Mouse (Mus musculus): ENCODE measurements around the gene Kirrel3.

Gene Kirrel3

GRCm38 (mm10) chr9:34689375-34689774, 203.7 kb downstream of the Kirrel3 start:
- 47% methylated on average over 3 of the region's 3 CpGs for WGBS

- 59% methylated on average over 5 of the region's 5 CpGs for WGBS
Measured at GRCm38 (mm10) chr9:34695646-34696045, 210.0 kb downstream of the Kirrel3 start.

GRCm38 (mm10) chr9:34703547-34704300, 218.0 kb downstream of the Kirrel3 start:
- 72% methylated on average over 12 of the region's 12 CpGs for WGBS

DNA sequence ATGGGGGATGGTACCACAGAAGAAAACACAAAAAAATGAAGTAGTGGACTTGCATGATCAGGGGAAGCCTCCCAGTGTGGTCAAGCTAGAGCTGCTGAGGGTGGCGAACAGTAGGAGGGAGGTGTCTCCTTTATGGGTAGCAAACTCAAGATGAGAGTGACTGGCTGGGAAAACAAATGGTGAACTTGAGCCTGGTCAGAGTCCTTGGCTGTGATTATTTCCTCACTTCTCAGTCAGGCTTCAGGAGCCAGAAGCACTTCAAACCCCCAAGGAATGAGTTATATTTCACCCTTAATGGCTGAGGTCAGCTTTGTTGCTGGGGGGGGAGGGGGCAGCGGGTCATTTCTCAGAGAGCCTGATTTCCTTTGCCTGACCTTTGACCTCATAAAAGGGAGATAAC, 218.7 kb downstream of the Kirrel3 start:
- WGBS = 70% methylated on average over 2 of the region's 2 CpGs

GRCm38 (mm10) chr9:34706350-34706873, 220.7 kb downstream of the Kirrel3 start:
- 55% methylated on average over 4 of the region's 4 CpGs for WGBS

DNA sequence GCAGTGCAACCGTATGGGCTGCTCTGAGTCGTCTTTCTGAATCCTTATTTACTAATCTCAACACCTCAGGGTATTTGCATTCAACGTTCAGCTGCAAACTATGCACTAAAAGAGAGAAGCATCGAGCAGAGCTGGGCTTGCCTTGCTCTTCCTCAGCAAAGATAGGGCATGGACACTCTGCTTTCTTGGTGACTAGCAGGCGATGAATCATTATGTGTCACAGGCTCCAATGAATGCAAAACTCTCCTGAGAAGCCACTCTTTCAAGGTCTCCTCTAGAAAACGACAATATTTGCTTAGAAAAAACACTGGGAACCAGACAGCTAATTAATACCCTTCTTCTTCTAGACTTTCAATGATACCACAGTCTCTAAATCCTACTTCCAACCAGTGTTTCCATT, 223.0 kb downstream of the Kirrel3 start:
- whole genome bisulfite sequencing = 58% methylated on average over 6 of the region's 6 CpGs

GRCm38 (mm10) chr9:34711996-34712395, 226.3 kb downstream of the Kirrel3 start:
- 16% methylated on average over 1 of the region's 1 CpGs for WGBS

GRCm38 (mm10) chr9:34712996-34713395, 227.3 kb downstream of the Kirrel3 start:
- 56% methylated on average over 4 of the region's 4 CpGs for WGBS

- WGBS = 49% methylated on average over 4 of the region's 4 CpGs
Measured at GRCm38 (mm10) chr9:34713462-34713926, 227.8 kb downstream of the Kirrel3 start.

DNA sequence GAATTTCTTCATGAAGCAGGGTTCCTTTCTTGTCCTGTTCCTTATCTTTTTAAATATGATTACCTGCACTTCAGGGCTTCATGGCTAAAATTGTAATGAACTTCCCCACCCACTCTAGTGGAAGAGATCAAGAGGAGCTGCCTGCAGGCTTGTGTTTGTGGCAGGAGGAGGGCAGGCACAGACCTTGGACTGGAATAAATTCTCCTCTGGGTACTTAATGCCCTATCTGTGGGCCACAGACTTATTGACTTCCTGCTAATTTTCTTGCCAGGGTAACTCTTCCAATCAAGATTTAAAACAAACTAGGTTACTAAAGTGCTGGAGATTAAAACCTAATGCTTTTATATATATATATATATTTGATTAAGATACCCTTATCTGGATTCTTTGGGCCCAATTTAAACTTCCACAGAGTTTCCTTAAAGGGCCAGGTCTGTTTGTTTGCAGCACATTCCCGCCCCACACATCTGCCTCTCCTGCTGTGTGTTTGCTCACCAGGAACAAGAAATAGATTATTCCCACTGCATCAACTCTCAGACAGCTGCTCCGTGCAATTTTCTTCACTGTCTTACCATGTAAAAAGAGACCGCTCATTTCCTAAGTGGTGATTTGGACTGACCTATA, 229.4 kb downstream of the Kirrel3 start:
- 55% methylated on average over 3 of the region's 3 CpGs for WGBS

DNA sequence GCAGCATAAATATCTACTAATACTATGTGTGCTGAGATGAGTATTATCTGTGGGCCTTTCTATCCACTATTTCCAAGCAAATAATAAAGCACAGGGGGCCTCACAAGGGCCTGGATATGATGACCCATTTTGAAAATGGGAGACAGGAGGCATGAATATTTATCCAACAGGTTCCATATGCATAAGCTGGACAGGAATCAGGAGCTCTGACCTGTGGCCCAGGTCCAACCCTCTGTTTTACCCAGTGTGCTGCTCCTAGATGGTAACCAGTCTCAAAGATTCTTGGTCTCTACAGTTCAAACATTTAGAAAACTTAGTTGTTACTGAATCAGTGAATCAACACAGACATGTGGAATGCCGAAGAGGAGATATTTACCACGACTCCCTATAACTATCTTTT, 230.8 kb downstream of the Kirrel3 start:
- 90% methylated on average over 2 of the region's 2 CpGs for WGBS

DNA sequence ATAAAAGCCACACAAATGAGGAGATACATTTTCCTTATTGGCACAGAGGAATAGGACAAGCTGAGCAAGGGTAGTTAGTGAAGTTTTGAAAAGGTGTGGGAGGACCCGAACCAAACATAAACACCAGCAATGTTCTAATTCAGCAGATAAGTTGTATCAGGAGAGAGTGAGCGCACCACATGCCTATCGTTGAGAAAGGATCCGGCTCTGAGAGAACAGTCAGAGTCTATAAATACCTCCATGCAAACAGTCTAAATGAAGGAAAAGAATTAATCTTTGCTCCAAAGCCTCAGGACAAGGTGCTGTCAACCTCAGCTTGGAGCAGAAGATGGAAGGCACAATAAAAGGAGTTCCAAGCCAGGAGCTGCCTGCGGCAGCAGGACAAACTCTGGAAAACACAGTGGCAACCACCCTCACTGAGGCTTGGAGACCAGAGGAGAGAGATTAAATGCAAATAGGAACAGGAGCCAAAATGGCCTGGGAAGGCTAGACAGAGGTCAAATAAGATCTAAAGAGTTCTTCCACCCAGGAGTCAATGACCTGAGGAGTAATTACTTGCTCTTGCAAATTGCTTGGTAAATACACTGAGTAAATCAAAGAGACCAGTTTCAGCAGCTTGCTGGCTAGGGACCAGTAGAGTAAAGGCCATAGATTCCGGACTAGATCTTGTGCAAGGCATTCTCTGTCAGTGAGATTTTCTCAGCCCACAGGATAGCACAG, 235.9 kb downstream of the Kirrel3 start:
- 56% methylated on average over 6 of the region's 6 CpGs for WGBS

- WGBS = 89% methylated on average over 5 of the region's 5 CpGs
Measured at GRCm38 (mm10) chr9:34722198-34722550, 236.5 kb downstream of the Kirrel3 start.

GRCm38 (mm10) chr9:34732507-34732906, 246.8 kb downstream of the Kirrel3 start:
- WGBS = 43% methylated on average over 6 of the region's 6 CpGs

DNA sequence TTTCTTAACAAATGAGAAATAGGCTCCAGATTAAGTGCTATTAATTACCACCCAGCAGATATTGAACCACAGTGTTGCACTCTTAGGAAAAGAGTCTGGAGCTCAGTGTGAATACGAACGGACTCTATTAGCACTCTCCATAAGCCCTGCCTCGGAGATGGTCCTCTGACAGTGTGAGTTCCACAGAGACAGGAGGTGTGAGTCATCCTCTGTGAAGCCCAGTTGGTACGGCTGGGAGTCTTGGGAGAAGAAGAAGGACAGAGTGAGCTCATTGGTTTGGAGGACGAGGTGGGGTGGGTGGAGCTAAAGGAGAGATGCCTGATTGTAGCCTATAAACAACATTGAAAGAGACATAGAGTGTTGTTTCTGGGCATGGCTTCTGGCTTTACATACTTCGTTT, 247.9 kb downstream of the Kirrel3 start:
- WGBS = 53% methylated on average over 6 of the region's 6 CpGs

- 91% methylated on average over 4 of the region's 4 CpGs for WGBS
Measured at GRCm38 (mm10) chr9:34734991-34735390, 249.3 kb downstream of the Kirrel3 start.

- WGBS = 65% methylated on average over 5 of the region's 5 CpGs
Measured at GRCm38 (mm10) chr9:34739431-34739830, 253.7 kb downstream of the Kirrel3 start.

DNA sequence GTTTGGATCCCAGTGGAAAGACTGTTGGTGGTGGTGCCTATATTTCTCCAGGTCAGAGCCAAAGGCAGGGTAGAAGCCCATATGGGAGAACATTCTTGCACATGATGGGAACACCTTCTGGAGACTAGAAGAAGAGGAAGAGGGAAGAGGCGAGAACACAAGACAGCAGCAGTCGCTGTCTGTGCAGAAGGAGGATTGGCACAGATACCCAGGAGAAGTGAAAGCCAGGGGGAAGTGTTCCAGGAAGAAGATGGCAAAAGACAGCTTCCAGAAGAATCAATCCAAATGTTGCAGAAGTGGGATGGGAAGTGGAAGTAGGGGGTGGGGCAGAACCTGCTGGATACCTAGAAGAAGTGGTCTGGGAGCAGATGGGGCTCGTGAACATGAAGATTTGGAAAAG, 255.1 kb downstream of the Kirrel3 start:
- WGBS = 72% methylated on average over 3 of the region's 3 CpGs

GRCm38 (mm10) chr9:34748003-34748402, 262.3 kb downstream of the Kirrel3 start:
- 43% methylated on average over 2 of the region's 2 CpGs for WGBS

DNA sequence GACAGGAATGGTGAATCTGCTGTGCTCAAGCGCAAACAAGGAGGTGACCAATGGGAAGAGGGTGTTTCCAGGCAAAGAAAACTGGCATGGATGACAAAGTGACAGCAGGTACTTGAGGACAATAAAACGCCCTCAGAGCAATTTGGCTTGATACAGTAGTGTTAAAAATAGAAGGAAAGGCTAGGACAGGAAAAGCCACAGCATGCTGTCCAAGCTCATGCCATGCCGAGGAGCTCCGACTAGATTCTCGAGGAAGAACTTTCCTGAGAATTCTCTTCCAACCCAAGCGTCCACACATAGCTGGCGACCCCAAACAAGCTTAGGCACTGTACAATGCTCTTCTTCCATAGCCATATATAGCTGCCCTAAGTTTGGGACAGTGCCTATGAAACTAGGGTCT, 263.5 kb downstream of the Kirrel3 start:
- WGBS = 72% methylated on average over 7 of the region's 7 CpGs

DNA sequence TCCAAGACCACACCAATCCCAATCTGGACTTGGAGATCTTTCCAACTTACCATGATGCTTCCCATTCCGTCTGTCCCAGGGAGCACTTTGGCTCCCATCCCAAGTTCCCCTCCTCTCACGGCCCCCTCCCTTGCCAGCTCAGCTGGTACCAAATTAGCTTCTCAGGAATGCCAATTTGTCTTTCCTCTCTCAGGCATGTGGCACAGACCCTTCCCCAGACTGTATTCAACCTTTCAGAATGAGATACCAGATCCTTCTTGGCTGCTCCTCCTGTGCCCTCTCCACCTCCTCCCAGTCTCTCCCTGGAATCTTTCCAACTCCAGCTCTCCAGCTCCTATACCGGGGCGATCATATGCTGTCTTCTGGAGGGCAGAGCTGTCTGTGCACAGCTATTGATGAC, 264.2 kb downstream of the Kirrel3 start:
- WGBS = 29% methylated on average over 4 of the region's 4 CpGs

GRCm38 (mm10) chr9:34750887-34751286, 265.2 kb downstream of the Kirrel3 start:
- WGBS = 72% methylated on average over 2 of the region's 2 CpGs

Measured in cerebral cortex, adult 2 months (tissue).